Mouse (Mus musculus): ENCODE measurements around the gene Hist1h4d.
"Not testable (repeated sequence)": the region's sequence is repeated elsewhere in the genome, so short reads cannot be mapped to it uniquely, and the experiment has no call there.

Gene Hist1h4d

GRCm38 (mm10) chr13:23581408-23582218 lies at the start of gene Hist1h4d:
Gene Hist1h4d (plus strand): TSS chr13:23581598.
- peak; percentile 98 to 99 for DNase-seq (ENCODE audit: low spot score in 2 of 2)

- DNase-seq (ENCODE audit: low spot score in 2 of 2), result no peak
Measured at GRCm38 (mm10) chr13:23532262-23533075, 48.9 kb upstream of the Hist1h4d start.

- DNase-seq (ENCODE audit: low spot score in 2 of 2), result peak; percentile 89 to 93
Measured at GRCm38 (mm10) chr13:23533560-23534367, 47.6 kb upstream of the Hist1h4d start, which contains the start of gene Hist1h2af. Gene Hist1h2af (plus strand): TSS chr13:23533906.

GRCm38 (mm10) chr13:23534368-23535131 lies 46.8 kb upstream of the Hist1h4d start:
- peak in 1 of 2 experiments; percentile 48 for DNase-seq (ENCODE audit: low spot score in 2 of 2)

GRCm38 (mm10) chr13:23535137-23536075 lies 46.0 kb upstream of the Hist1h4d start, which contains the start of gene Hist1h3g:
Gene Hist1h3g (plus strand): TSS chr13:23535422.
- DNase-seq (ENCODE audit: low spot score in 2 of 2), result peak; percentile 96 to 98

GRCm38 (mm10) chr13:23536076-23536822 lies 45.1 kb upstream of the Hist1h4d start:
- no peak for DNase-seq (ENCODE audit: low spot score in 2 of 2)

GRCm38 (mm10) chr13:23537006-23537710 lies 44.2 kb upstream of the Hist1h4d start:
- DNase-seq (ENCODE audit: low spot score in 2 of 2), result no peak

- DNase-seq (ENCODE audit: low spot score in 2 of 2), result no peak
Measured at GRCm38 (mm10) chr13:23538249-23538648, 43.1 kb upstream of the Hist1h4d start.

GRCm38 (mm10) chr13:23539821-23540220 lies 41.6 kb upstream of the Hist1h4d start:
- DNase-seq (ENCODE audit: low spot score in 2 of 2), result not testable (repeated sequence)

GRCm38 (mm10) chr13:23541497-23541896 lies 39.9 kb upstream of the Hist1h4d start:
- DNase-seq (ENCODE audit: low spot score in 2 of 2), result no peak

GRCm38 (mm10) chr13:23542225-23542980 lies 39.0 kb upstream of the Hist1h4d start:
- DNase-seq (ENCODE audit: low spot score in 2 of 2), result not testable (repeated sequence)

- DNase-seq (ENCODE audit: low spot score in 2 of 2), result peak; percentile 80 to 93
Measured at GRCm38 (mm10) chr13:23542999-23543607, 38.3 kb upstream of the Hist1h4d start, which contains the start of gene Hist1h2bh. Gene Hist1h2bh (minus strand): TSS chr13:23543392.

GRCm38 (mm10) chr13:23543965-23544786 lies 37.2 kb upstream of the Hist1h4d start, which contains the start of gene Hist1h3f:
Gene Hist1h3f (plus strand): TSS chr13:23544052.
- peak; percentile 66 to 82 for DNase-seq (ENCODE audit: low spot score in 2 of 2)

GRCm38 (mm10) chr13:23544787-23545120 lies 36.6 kb upstream of the Hist1h4d start:
- DNase-seq (ENCODE audit: low spot score in 2 of 2), result not testable (repeated sequence)

GRCm38 (mm10) chr13:23546694-23547093 lies 34.7 kb upstream of the Hist1h4d start:
- no peak for DNase-seq (ENCODE audit: low spot score in 2 of 2)

GRCm38 (mm10) chr13:23550761-23551145 lies 30.6 kb upstream of the Hist1h4d start:
- no peak for DNase-seq (ENCODE audit: low spot score in 2 of 2)
